Mouse (Mus musculus) right cerebral cortex, postnatal 36 days (tissue): Measurements from ENCODE around the gene Lgr4.

ENCODE experiments used
- DNase-seq, 2 experiments: peaks; one replicate each; pipeline ENCODE4 v3.0.0; 2022; ENCODE audit warnings: low spot score in 2 of 2, mixed read lengths in 1 of 2

The Lgr4 gene

GRCm38 (mm10) chr2:109976181-109976580 lies 58.7 kb downstream of the Lgr4 start:
- no peak for DNase-seq

DNA sequence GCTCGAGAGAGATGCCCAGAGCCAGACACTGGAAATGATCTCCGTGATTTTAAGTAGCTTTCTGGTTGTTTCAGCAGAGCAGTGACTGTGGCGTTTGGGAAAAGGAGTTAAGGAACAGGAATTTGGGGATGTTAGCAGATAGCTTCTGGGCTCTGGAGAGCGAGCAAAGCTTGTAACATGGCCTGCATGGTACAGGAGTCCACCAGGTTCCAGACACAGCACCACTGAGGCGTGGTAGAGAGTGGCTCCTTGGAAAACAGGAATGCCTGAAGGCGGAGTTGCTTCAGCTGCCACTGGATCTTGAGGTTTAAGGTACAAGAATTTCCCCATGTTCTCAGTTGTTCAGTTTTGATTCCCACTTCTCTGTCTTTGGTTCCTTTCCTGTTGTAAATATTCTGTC lies 59.9 kb downstream of the Lgr4 start:
- no peak for DNase-seq

- DNase-seq: no peak
Observed at GRCm38 (mm10) chr2:109979209-109979608, 61.8 kb downstream of the Lgr4 start.

GRCm38 (mm10) chr2:109983435-109983834 lies 66.0 kb downstream of the Lgr4 start:
- no peak for DNase-seq

DNA sequence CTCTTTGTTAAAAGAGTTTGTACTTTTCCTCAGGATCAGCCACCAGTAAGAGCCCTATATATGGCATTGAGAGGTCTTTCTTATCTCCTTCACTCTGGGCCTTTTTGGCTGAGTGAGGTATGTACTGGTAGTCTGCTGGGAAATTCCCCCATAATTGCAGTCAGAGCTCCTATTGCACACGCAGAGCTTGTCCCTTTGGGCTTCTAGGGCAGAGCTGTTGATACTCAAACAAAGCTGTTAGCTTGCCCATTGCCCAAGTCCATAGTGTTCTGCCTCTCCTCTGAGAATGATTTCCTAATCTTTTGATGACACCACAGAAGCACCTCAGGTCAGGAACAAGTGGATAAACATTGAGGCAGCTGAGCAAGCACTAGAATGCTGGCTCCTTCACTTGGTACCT lies 67.5 kb downstream of the Lgr4 start:
- DNase-seq: no peak

DNA sequence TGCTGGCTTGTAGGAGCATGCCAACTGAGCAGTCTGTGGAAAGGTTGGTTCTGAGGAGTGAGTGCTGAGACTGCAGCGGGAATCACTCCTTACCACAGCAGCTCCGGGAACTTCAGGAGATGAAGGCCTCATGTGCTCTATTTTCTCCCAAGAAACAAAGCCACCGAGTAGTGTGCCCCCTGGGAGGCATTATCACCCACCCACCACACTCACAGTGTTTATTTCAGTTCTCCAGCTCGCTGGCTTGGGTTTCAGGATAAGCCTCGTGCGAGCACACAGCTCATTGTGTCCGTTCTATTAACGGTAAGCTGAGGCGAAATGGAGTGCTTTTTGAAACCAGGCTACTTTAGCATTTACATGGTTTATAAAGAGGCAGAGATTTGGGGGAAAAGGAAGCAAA lies 68.1 kb downstream of the Lgr4 start:
- DNase-seq: no peak

GRCm38 (mm10) chr2:109986036-109986785 lies 68.8 kb downstream of the Lgr4 start:
- DNase-seq: no peak

- DNase-seq: no peak
Observed at GRCm38 (mm10) chr2:109987946-109988345, 70.5 kb downstream of the Lgr4 start.

GRCm38 (mm10) chr2:109989196-109989595 lies 71.7 kb downstream of the Lgr4 start:
- DNase-seq: no peak

DNA sequence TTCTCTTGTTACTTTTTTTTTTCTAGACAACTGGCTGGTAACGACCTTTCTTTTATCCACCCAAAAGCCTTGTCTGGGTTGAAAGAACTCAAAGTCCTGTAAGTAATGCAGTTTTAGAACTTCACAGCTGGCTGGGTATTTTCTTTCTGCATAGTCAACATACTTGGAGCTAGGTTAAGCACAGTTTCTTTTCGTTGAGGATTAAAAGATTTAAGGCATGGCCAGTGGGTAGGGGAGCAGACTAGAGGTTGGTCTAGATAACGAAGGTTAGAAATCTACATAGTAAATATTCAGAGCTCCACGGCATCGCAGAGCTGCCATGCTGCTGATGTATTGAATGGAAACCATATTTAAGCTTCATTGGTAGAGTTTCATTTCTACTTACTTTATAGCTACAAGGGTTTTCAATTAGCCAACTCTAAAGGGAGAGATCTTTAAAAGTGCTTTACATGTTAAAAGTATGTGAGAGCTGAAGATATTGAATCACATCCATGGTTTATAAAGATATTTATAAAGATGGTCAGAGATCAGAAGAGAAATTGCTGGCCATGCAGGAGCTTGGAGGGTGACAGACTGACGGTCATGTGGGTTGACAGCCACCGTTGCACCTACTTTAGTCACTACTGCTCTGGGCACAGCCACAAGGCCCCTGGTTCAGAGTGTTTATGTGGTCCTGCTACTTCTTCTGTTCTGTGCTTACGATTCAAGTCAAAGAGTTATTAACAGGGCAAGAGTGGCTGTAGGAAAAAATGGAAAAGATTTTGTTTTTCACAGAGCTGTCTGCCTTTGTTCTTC lies 72.4 kb downstream of the Lgr4 start:
- DNase-seq: no peak

DNA sequence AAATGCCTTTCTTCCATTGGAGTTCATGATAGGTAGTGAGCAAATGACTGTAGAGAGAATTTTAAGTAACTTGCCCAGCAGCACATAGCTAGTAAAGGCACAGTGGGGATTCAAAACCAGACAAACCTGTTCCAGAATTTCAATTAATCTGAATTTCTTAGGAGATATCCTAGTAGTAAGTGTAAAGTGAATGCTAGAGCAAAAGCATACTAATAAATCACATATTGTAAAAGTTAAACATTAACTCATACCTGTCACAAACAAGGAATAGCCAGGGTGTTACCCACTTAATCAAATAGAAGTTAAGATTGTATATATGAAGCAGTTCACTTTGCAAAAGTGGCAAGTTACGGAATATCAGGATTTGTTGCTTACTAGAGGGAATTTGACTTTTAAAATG lies 74.3 kb downstream of the Lgr4 start:
- no peak for DNase-seq

- no peak for DNase-seq
Observed at GRCm38 (mm10) chr2:109992448-109993073, 75.1 kb downstream of the Lgr4 start.

DNA sequence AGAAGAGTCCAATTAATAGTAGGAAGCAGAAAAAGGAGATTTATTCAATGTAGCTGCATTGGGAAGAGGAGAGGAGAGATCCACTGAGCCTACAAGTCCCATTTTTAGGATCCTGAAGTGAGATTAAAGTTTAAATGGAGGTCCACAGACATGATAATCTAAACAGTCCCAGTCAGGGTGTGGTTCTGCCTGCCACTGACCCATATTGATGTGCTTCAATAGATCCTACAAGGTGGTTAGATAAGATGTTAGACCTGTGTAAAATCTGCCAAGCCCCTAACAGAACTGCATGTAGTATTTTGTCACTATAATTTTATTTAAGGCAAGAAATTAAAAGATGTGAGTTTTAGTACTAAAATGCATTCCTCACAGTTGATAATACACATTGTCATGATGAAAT lies 76.0 kb downstream of the Lgr4 start:
- no peak for DNase-seq

DNA sequence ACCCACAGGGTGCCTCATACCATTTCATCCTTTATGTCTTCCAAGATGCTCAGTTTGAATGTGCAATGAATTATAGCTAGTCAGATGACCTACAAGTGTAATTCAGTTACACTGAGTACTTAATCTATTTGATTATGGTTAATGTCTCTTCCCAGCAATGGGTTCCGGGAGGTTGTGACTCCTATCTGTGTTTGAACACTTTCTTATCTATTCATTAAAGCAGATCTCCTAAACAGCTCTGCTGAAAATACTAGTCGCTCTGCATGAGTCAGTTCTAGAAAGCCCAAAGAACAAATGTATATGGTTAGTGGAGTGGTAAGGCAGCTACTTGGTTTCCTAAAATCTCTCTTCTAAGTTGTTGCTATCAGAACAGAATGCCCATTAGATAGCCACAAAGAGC lies 77.6 kb downstream of the Lgr4 start:
- no peak for DNase-seq

GRCm38 (mm10) chr2:109996411-109996810 lies 79.0 kb downstream of the Lgr4 start:
- no peak for DNase-seq

- DNase-seq: no peak
Observed at GRCm38 (mm10) chr2:110004668-110005067, 87.2 kb downstream of the Lgr4 start.

GRCm38 (mm10) chr2:110005164-110005563 lies 87.7 kb downstream of the Lgr4 start:
- no peak for DNase-seq

DNA sequence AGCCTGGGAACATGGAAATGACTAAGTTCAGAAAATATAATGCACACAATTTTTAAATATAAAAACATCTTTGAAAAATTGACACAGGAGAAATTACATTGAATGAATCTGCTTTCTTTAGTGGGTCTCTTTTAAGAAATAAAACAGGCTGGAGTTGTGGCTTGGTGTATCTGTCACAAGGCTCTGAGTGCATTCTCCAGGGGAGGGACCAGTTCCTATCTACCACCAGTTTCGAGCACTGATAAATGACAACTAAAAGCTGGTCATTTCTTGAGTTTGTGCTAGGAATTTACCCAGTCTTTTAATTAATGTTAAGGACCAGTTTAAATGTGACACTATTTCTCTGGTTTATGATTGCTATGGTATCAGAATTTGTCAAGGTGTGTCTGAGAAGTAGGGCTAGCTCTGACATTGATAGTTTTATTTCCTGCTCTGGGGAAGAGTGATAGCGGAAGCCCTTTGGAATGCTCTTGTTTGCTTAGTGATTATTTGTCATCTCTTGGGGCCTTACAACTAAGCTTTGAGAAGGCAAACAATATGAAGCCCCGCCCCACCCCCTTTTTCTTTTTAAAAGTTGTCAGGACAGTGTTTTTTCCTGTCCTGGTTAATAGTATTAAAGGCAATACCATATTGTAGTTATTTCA lies 88.3 kb downstream of the Lgr4 start:
- DNase-seq: no peak

- no peak for DNase-seq
Observed at GRCm38 (mm10) chr2:110007423-110008267, 90.2 kb downstream of the Lgr4 start.

DNA sequence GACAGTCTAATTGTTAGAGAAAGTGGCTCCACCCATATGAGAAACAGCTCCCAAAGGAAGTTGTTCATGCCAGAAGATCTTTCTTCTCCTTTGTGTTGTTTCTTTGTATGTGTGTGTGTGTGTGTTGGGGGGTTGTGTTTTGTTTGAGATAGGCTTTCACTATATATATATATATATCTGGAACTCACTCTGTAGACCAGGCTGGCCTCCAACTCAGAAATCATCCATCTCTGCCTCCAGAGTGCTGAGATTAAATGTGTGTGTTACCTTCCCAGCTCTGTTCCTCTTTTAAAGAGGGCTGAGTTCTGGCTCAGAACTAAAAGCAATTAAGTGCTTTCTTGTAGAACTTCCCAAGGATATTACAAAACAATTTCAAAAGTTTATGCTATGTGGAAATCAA lies 92.0 kb downstream of the Lgr4 start:
- no peak for DNase-seq

DNA sequence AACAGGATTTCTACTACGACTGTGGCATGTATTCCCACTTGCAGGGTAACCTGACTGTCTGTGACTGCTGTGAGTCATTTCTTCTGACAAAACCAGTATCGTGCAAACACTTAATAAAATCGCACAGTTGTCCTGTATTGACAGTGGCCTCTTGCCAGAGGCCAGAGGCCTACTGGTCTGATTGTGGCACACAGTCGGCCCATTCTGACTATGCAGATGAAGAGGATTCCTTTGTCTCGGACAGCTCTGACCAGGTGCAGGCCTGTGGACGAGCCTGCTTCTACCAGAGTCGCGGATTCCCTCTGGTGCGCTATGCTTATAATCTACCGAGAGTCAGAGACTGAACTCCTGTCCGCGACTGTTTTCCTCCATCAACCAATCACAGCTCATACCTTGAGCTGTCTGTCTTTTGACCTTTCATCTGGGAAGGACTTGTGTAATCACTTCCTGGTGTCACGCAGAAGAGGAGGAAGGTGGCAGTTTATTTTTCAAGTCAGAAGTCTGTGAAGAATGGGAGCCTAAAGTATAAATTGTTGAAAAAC lies 94.8 kb downstream of the Lgr4 start:
- no peak for DNase-seq
